Mouse (Mus musculus): Measurements from ENCODE around the gene Wipf1. TPM values are rescaled to one million over a fixed set of nuclear protein-coding genes. Genes with fewer than 3 reads are reported as not detected.

Gene Wipf1
- total RNA-seq, 1 experiment from 2014 or later: 109 TPM

Other genes with a start within 250 kb of the Wipf1 start
- gene Scrn3, start 217.1 kb downstream of the Wipf1 start, total RNA-seq (2017): 7.0 and 19.9 TPM in 2 replicates
- 41.3 and 42.6 TPM in 2 replicates for gene Cir1, start 217.0 kb downstream of the Wipf1 start, total RNA-seq (2017)
- gene Gpr155, start 143.2 kb downstream of the Wipf1 start, total RNA-seq (2017): 20.1 and 24.3 TPM in 2 replicates
- gene Chrna1, start 50.6 kb upstream of the Wipf1 start, total RNA-seq (2017): not detected in 2 replicates
- gene Chn1, start 245.6 kb upstream of the Wipf1 start, total RNA-seq (2017): not detected in 2 replicates

Data from neutrophil, adult 5-6 weeks (primary cell).